Mouse (Mus musculus): Measurements from ENCODE around the gene Dpf2. TPM values are rescaled to one million over a fixed set of nuclear protein-coding genes. Genes with fewer than 3 reads are reported as not detected.

Gene Dpf2
- polyA plus RNA-seq, 1 experiment = 69.3 TPM

- peaks cover 31% of the 10 kb centered on the region for H3K36me3 ChIP-seq (ENCODE audit: control insufficient read depth, insufficient read depth)
- H3K79me3 ChIP-seq (ENCODE audit: low read depth) = no peaks in the 10 kb centered on the region
Observed at GRCm38 (mm10) chr19:5940173-5940572, 27.4 kb upstream of the Dpf2 start.

GRCm38 (mm10) chr19:5939715-5940114, 26.9 kb upstream of the Dpf2 start:
- H3K79me2 ChIP-seq (ENCODE audit: control insufficient read depth, insufficient read depth) = no peaks in the 10 kb centered on the region
- no peak overlapping the region for H3K4me3 ChIP-seq (ENCODE audit: insufficient read depth, poor library complexity, severe bottlenecking)
- H3ac ChIP-seq (ENCODE audit: control insufficient read depth, insufficient read length, low read depth) = peak overlapping the region; percentile 34
- no peak for TF ChIP-seq MAX (IDR thresholded peaks at IDR 0.05)
- TF ChIP-seq MYOG (IDR thresholded peaks at IDR 0.05; ENCODE audit: control insufficient read depth, extremely low read depth, insufficient read length) = no peak
- TF ChIP-seq CEBPB (IDR thresholded peaks at IDR 0.05; ENCODE audit: low read depth) = no peak
- TF ChIP-seq FOSL1 (IDR thresholded peaks at IDR 0.05; ENCODE audit: insufficient read depth, low read length, poor library complexity, severe bottlenecking) = no peak
- TF ChIP-seq USF1 (IDR thresholded peaks at IDR 0.05; ENCODE audit: low read depth) = no peak
- H3K27me3 ChIP-seq (ENCODE audit: control insufficient read depth, insufficient read depth, insufficient read length) = no peaks in the 10 kb centered on the region
- H3K36me3 ChIP-seq (ENCODE audit: control insufficient read depth, insufficient read depth) = peaks cover 31% of the 10 kb centered on the region
- no peaks in the 10 kb centered on the region for H3K79me3 ChIP-seq (ENCODE audit: low read depth)

More at GRCm38 (mm10) chr19:5940173-5940572, 27.4 kb upstream of the Dpf2 start:
- peak overlapping the region; percentile 34 for H3ac ChIP-seq (ENCODE audit: control insufficient read depth, insufficient read length, low read depth)
- TF ChIP-seq MAX (IDR thresholded peaks at IDR 0.05) = peak; percentile 9
- TF ChIP-seq MYOD1 (IDR thresholded peaks at IDR 0.05; ENCODE audit: control insufficient read depth, insufficient read length, low read depth) = peak; percentile 34
- TF ChIP-seq CTCF (IDR thresholded peaks at IDR 0.05; ENCODE audit: control insufficient read depth, insufficient read depth, insufficient read length) = no peak
- no peaks in the 10 kb centered on the region for H3K79me2 ChIP-seq (ENCODE audit: control insufficient read depth, insufficient read depth)
- no peaks in the 10 kb centered on the region for H3K27me3 ChIP-seq (ENCODE audit: control insufficient read depth, insufficient read depth, insufficient read length)
- H3K4me3 ChIP-seq (ENCODE audit: insufficient read depth, poor library complexity, severe bottlenecking) = no peak overlapping the region

GRCm38 (mm10) chr19:5938516-5938915, 25.7 kb upstream of the Dpf2 start:
- Histone ChIP-seq H3K4me3 (ENCODE audit: insufficient read depth, poor library complexity, severe bottlenecking) (no peak overlapping the region), H3K79me2 (ENCODE audit: control insufficient read depth, insufficient read depth) (no peaks in the 10 kb centered on the region)

GRCm38 (mm10) chr19:5937836-5938406, 25.1 kb upstream of the Dpf2 start:
- no peak overlapping the region for H3ac ChIP-seq (ENCODE audit: control insufficient read depth, insufficient read length, low read depth)
- H3K4me3 ChIP-seq (ENCODE audit: insufficient read depth, poor library complexity, severe bottlenecking) = no peak overlapping the region
- peaks cover 24% of the 10 kb centered on the region for H3K36me3 ChIP-seq (ENCODE audit: control insufficient read depth, insufficient read depth)
- no peaks in the 10 kb centered on the region for H3K79me2 ChIP-seq (ENCODE audit: control insufficient read depth, insufficient read depth)
- no peak for TF ChIP-seq MYOD1 (IDR thresholded peaks at IDR 0.05; ENCODE audit: control insufficient read depth, insufficient read length, low read depth)
- TF ChIP-seq FOSL1 (IDR thresholded peaks at IDR 0.05; ENCODE audit: insufficient read depth, low read length, poor library complexity, severe bottlenecking) = no peak
- TF ChIP-seq CTCF (IDR thresholded peaks at IDR 0.05; ENCODE audit: control insufficient read depth, insufficient read depth, insufficient read length) = no peak
- no peak for TF ChIP-seq CEBPB (IDR thresholded peaks at IDR 0.05; ENCODE audit: low read depth)
- TF ChIP-seq MYOG (IDR thresholded peaks at IDR 0.05; ENCODE audit: control insufficient read depth, extremely low read depth, insufficient read length) = no peak
- no peak for TF ChIP-seq USF1 (IDR thresholded peaks at IDR 0.05; ENCODE audit: low read depth)
- no peak for TF ChIP-seq MAX (IDR thresholded peaks at IDR 0.05)
- no peaks in the 10 kb centered on the region for H3K27me3 ChIP-seq (ENCODE audit: control insufficient read depth, insufficient read depth, insufficient read length)
- H3K79me3 ChIP-seq (ENCODE audit: low read depth) = no peaks in the 10 kb centered on the region

More at GRCm38 (mm10) chr19:5938516-5938915, 25.7 kb upstream of the Dpf2 start:
- Histone ChIP-seq H3K27me3 (ENCODE audit: control insufficient read depth, insufficient read depth, insufficient read length) (no peaks in the 10 kb centered on the region), H3K79me3 (ENCODE audit: low read depth) (no peaks in the 10 kb centered on the region), H3ac (ENCODE audit: control insufficient read depth, insufficient read length, low read depth) (no peak overlapping the region), H3K36me3 (ENCODE audit: control insufficient read depth, insufficient read depth) (peaks cover 26% of the 10 kb centered on the region)
- TF ChIP-seq MYOD1 (IDR thresholded peaks at IDR 0.05; ENCODE audit: control insufficient read depth, insufficient read length, low read depth) = no peak
- no peak for TF ChIP-seq MYOG (IDR thresholded peaks at IDR 0.05; ENCODE audit: control insufficient read depth, extremely low read depth, insufficient read length)
- no peak for TF ChIP-seq FOSL1 (IDR thresholded peaks at IDR 0.05; ENCODE audit: insufficient read depth, low read length, poor library complexity, severe bottlenecking)
- TF ChIP-seq CTCF (IDR thresholded peaks at IDR 0.05; ENCODE audit: control insufficient read depth, insufficient read depth, insufficient read length) = no peak
- TF ChIP-seq USF1 (IDR thresholded peaks at IDR 0.05; ENCODE audit: low read depth) = no peak
- no peak for TF ChIP-seq MAX (IDR thresholded peaks at IDR 0.05)
- TF ChIP-seq CEBPB (IDR thresholded peaks at IDR 0.05; ENCODE audit: low read depth) = no peak

GRCm38 (mm10) chr19:5937095-5937835, 24.5 kb upstream of the Dpf2 start:
- no peak overlapping the region for H3K4me3 ChIP-seq (ENCODE audit: insufficient read depth, poor library complexity, severe bottlenecking)
- TF ChIP-seq MYOD1 (IDR thresholded peaks at IDR 0.05; ENCODE audit: control insufficient read depth, insufficient read length, low read depth) (no peak), CTCF (IDR thresholded peaks at IDR 0.05; ENCODE audit: control insufficient read depth, insufficient read depth, insufficient read length) (no peak), CEBPB (IDR thresholded peaks at IDR 0.05; ENCODE audit: low read depth) (no peak), MYOG (IDR thresholded peaks at IDR 0.05; ENCODE audit: control insufficient read depth, extremely low read depth, insufficient read length) (no peak), FOSL1 (IDR thresholded peaks at IDR 0.05; ENCODE audit: insufficient read depth, low read length, poor library complexity, severe bottlenecking) (no peak), MAX (IDR thresholded peaks at IDR 0.05) (no peak), USF1 (IDR thresholded peaks at IDR 0.05; ENCODE audit: low read depth) (no peak)

More at GRCm38 (mm10) chr19:5937095-5937835, 24.5 kb upstream of the Dpf2 start:
- H3ac ChIP-seq (ENCODE audit: control insufficient read depth, insufficient read length, low read depth) = no peak overlapping the region
- peaks cover 17% of the 10 kb centered on the region for H3K36me3 ChIP-seq (ENCODE audit: control insufficient read depth, insufficient read depth)
- H3K79me2 ChIP-seq (ENCODE audit: control insufficient read depth, insufficient read depth) = no peaks in the 10 kb centered on the region
- H3K79me3 ChIP-seq (ENCODE audit: low read depth) = no peaks in the 10 kb centered on the region
- no peaks in the 10 kb centered on the region for H3K27me3 ChIP-seq (ENCODE audit: control insufficient read depth, insufficient read depth, insufficient read length)
